In the genomic region with DNA sequence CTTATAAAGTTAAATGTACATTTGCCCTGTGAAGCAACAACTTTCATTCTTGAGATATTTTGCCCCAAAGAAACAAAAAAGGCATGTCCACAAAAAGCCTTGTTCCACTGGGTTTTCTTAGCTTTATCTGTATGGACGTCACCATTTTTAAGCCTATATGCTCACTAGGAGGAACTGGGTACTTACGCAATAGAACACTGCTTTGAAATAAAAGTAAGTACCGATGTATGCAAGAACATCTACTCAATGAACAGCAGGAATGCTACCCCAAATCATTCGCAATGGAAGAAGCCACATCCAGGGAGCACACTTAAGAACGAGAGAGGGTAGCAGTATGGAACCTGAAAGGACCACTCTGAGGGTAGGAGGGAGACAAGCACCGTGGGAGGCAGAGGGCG, we compare ENCODE assay signal across 12 mouse cellular contexts. TPM values are rescaled to one million over a fixed set of nuclear protein-coding genes. Genes with fewer than 3 reads are reported as not detected.
DNase-seq lines count a peak whose midpoint lies in the region; ATAC-seq and TF ChIP-seq lines count a peak whose summit lies in the region.
"Had no signal": no experiment of that assay in that cellular context is flagged by ENCODE, and none has a peak within 500 bp of the region (broad histone marks: within the 10 kb centered on the region; RNA-seq: fewer than 3 reads in every experiment).

No protein-coding gene starts in this region.

- H3K27ac ChIP-seq in heart, embryonic 10.5 days = peak overlapping the region; percentile 81
- peak overlapping the region; percentile 20; the same call in 1 of the 2 replicates for H3K27ac ChIP-seq in hindbrain, postnatal 0 days
- no peak overlapping the region for H3K27ac ChIP-seq in hindbrain, embryonic 16.5 days (ENCODE audit: low read depth, low read length)
- 0 out of 2 replicates have a peak overlapping the region, but pooled peaks have one; percentile 7 for H3K27ac ChIP-seq in midbrain, embryonic 12.5 days (replicated peaks)
- H3K27ac ChIP-seq in midbrain, embryonic 13.5 days = no peak overlapping the region
- H3K27ac ChIP-seq: lung, embryonic 15.5 days; neural tube, embryonic 15.5 days had no signal

- no peak for TF ChIP-seq CTCF in hindbrain, postnatal 0 days (IDR thresholded peaks at IDR 0.05; ENCODE audit: low read depth)

- WGBS in heart, embryonic 10.5 days = 78% methylated on average over 7 of the region's 7 CpGs
- WGBS in hindbrain, postnatal 0 days = 82% methylated on average over 7 of the region's 7 CpGs
- WGBS in hindbrain, embryonic 16.5 days = 83% methylated on average over 7 of the region's 7 CpGs
- 87% methylated on average over 7 of the region's 7 CpGs for WGBS in midbrain, embryonic 12.5 days
- WGBS in midbrain, embryonic 13.5 days = 88% methylated on average over 7 of the region's 7 CpGs

- H3K36me3 ChIP-seq in heart, embryonic 10.5 days = no peaks in the 10 kb centered on the region
- H3K36me3 ChIP-seq in hindbrain, postnatal 0 days (ENCODE audit: insufficient read depth, low read length) = no peaks in the 10 kb centered on the region
- no peaks in the 10 kb centered on the region for H3K36me3 ChIP-seq in hindbrain, embryonic 16.5 days (ENCODE audit: control insufficient read depth, insufficient read depth, low read length)
- H3K36me3 ChIP-seq in midbrain, embryonic 12.5 days = no peaks in the 10 kb centered on the region
- H3K36me3 ChIP-seq in midbrain, embryonic 13.5 days = no peaks in the 10 kb centered on the region; the same call in 1 of the 2 replicates
- H3K36me3 ChIP-seq: lung, embryonic 15.5 days; neural tube, embryonic 15.5 days had no signal

- no peak overlapping the region for H3K4me2 ChIP-seq in hindbrain, postnatal 0 days (ENCODE audit: low read depth, low read length)
- no peak overlapping the region for H3K4me2 ChIP-seq in hindbrain, embryonic 16.5 days (ENCODE audit: low read length)
- no peak overlapping the region for H3K4me2 ChIP-seq in midbrain, embryonic 12.5 days (replicated peaks)
- no peak overlapping the region for H3K4me2 ChIP-seq in midbrain, embryonic 13.5 days (replicated peaks)
- H3K4me2 ChIP-seq: lung, embryonic 15.5 days; neural tube, embryonic 15.5 days had no signal

- no peaks in the 10 kb centered on the region for H3K9me3 ChIP-seq in heart, embryonic 10.5 days
- no peaks in the 10 kb centered on the region for H3K9me3 ChIP-seq in hindbrain, postnatal 0 days (ENCODE audit: low read length)
- H3K9me3 ChIP-seq in hindbrain, embryonic 16.5 days (ENCODE audit: control insufficient read depth, low read length) = no peaks in the 10 kb centered on the region
- no peaks in the 10 kb centered on the region for H3K9me3 ChIP-seq in midbrain, embryonic 12.5 days
- no peaks in the 10 kb centered on the region for H3K9me3 ChIP-seq in midbrain, embryonic 13.5 days
- H3K9me3 ChIP-seq: lung, embryonic 15.5 days; neural tube, embryonic 15.5 days had no signal

- no peaks in the 10 kb centered on the region for H3K27me3 ChIP-seq in heart, embryonic 10.5 days (ENCODE audit: insufficient read depth, poor library complexity, severe bottlenecking)
- no peaks in the 10 kb centered on the region for H3K27me3 ChIP-seq in hindbrain, postnatal 0 days (ENCODE audit: insufficient read depth, low read length)
- no peaks in the 10 kb centered on the region for H3K27me3 ChIP-seq in hindbrain, embryonic 16.5 days (replicated peaks; ENCODE audit: control insufficient read depth, insufficient read depth, low read length)
- no peaks in the 10 kb centered on the region for H3K27me3 ChIP-seq in midbrain, embryonic 12.5 days
- no peaks in the 10 kb centered on the region for H3K27me3 ChIP-seq in midbrain, embryonic 13.5 days
- H3K27me3 ChIP-seq: lung, embryonic 15.5 days; neural tube, embryonic 15.5 days had no signal

- DNase-seq in heart, embryonic 10.5 days (ENCODE audit: low spot score) = peak; percentile 59
- no peak for DNase-seq in heart, postnatal 10 days
- no peak for DNase-seq in hindbrain, postnatal 0 days (ENCODE audit: low spot score)
- DNase-seq: adrenal gland, postnatal 10 days; cerebellum, adult 9-10 months; right cerebral cortex, postnatal 4 days had no signal

- intact Hi-C loops in heart, postnatal 10 days (cut with DNase I) = loop anchor here (2.0 kb wide), 1 partner anchor 52 kb away; no protein-coding TSS in a partner anchor

- H3K9ac ChIP-seq in hindbrain, postnatal 0 days (replicated peaks; ENCODE audit: low read length) = no peak overlapping the region
- no peak overlapping the region for H3K9ac ChIP-seq in hindbrain, embryonic 16.5 days (ENCODE audit: low read depth, low read length)
- H3K9ac ChIP-seq in midbrain, embryonic 12.5 days (replicated peaks) = no peak overlapping the region
- no peak overlapping the region for H3K9ac ChIP-seq in midbrain, embryonic 13.5 days (replicated peaks)
- H3K9ac ChIP-seq: lung, embryonic 15.5 days; neural tube, embryonic 15.5 days had no signal

- ATAC-seq in hindbrain, postnatal 0 days = no peak
- no peak for ATAC-seq in hindbrain, embryonic 16.5 days
- no peak for ATAC-seq in midbrain, embryonic 12.5 days (ENCODE audit: low FRiP score, low read depth)
- no peak for ATAC-seq in midbrain, embryonic 13.5 days
- ATAC-seq in frontal cortex, adult (ENCODE audit: low TSS enrichment) = no peak

- no peak overlapping the region for H3K4me3 ChIP-seq in heart, embryonic 10.5 days
- H3K4me3 ChIP-seq in hindbrain, postnatal 0 days (ENCODE audit: low read length) = no peak overlapping the region
- H3K4me3 ChIP-seq in hindbrain, embryonic 16.5 days (ENCODE audit: low read length) = no peak overlapping the region
- H3K4me3 ChIP-seq in midbrain, embryonic 12.5 days = no peak overlapping the region
- no peak overlapping the region for H3K4me3 ChIP-seq in midbrain, embryonic 13.5 days (replicated peaks)
- H3K4me3 ChIP-seq: lung, embryonic 15.5 days; neural tube, embryonic 15.5 days had no signal

- H3K4me1 ChIP-seq in heart, embryonic 10.5 days = peaks cover 25% of the 10 kb centered on the region
- no peaks in the 10 kb centered on the region for H3K4me1 ChIP-seq in hindbrain, postnatal 0 days (ENCODE audit: insufficient read depth, low read length)
- H3K4me1 ChIP-seq in hindbrain, embryonic 16.5 days (ENCODE audit: control insufficient read depth, insufficient read depth, low read depth, low read length) = no peaks in the 10 kb centered on the region
- H3K4me1 ChIP-seq in midbrain, embryonic 12.5 days = peaks cover 14% of the 10 kb centered on the region
- peaks cover 15% of the 10 kb centered on the region for H3K4me1 ChIP-seq in midbrain, embryonic 13.5 days (replicated peaks)
- H3K4me1 ChIP-seq: lung, embryonic 15.5 days had no signal

RNA-seq across cellular contexts. Expression of a gene that starts 30.6 kb away (rescaled TPM):
- 12.8 and 13.6 TPM in 2 replicates for polyA plus RNA-seq in heart, embryonic 10.5 days (2016; fragmentation: Nextera tagmentation; extraction: Ambion mirVana)
- 10 to 100 TPM; 19.4 to 20.3 TPM for total RNA-seq in heart, postnatal 10 days (2021)
- 43.2 and 48.5 TPM in 2 replicates for total RNA-seq in hindbrain, postnatal 0 days (2014; rRNA removed)
- polyA plus RNA-seq in hindbrain, postnatal 0 days (2015; fragmentation: Nextera tagmentation; extraction: Ambion mirVana) = 22.4 and 22.6 TPM in 2 replicates
- 21.1 and 21.2 TPM in 2 replicates for polyA plus RNA-seq in hindbrain, embryonic 16.5 days (2015; fragmentation: Nextera tagmentation; extraction: Ambion mirVana)
- polyA plus RNA-seq in midbrain, embryonic 12.5 days (2016; fragmentation: Nextera tagmentation; extraction: Ambion mirVana) = 28.7 and 29.8 TPM in 2 replicates
- 33.3 and 34.4 TPM in 2 replicates for polyA plus RNA-seq in midbrain, embryonic 13.5 days (2015; fragmentation: Nextera tagmentation; extraction: Ambion mirVana)

RNA-seq across cellular contexts. Expression of a gene that starts 32.7 kb away (rescaled TPM):
- 19.0 and 27.1 TPM in 2 replicates for polyA plus RNA-seq in heart, embryonic 10.5 days (2016; fragmentation: Nextera tagmentation; extraction: Ambion mirVana)
- total RNA-seq in heart, postnatal 10 days (2021) = 10 to 100 TPM; 29.4 to 32.9 TPM
- 4.3 and 5.3 TPM in 2 replicates for total RNA-seq in hindbrain, postnatal 0 days (2014; rRNA removed)
- polyA plus RNA-seq in hindbrain, postnatal 0 days (2015; fragmentation: Nextera tagmentation; extraction: Ambion mirVana) = 6.2 and 8.2 TPM in 2 replicates
- polyA plus RNA-seq in hindbrain, embryonic 16.5 days (2015; fragmentation: Nextera tagmentation; extraction: Ambion mirVana) = 7.6 and 9.9 TPM in 2 replicates
- 26.6 and 28.8 TPM in 2 replicates for polyA plus RNA-seq in midbrain, embryonic 12.5 days (2016; fragmentation: Nextera tagmentation; extraction: Ambion mirVana)
- 13.3 and 16.6 TPM in 2 replicates for polyA plus RNA-seq in midbrain, embryonic 13.5 days (2015; fragmentation: Nextera tagmentation; extraction: Ambion mirVana)

Comparison
In these comparisons a context has a peak if more than half of its experiments do, and no peak if none do; other contexts are left out.
1. H3K27ac ChIP-seq: peak in heart, embryonic 10.5 days (single experiment), hindbrain, postnatal 0 days (single experiment) and midbrain, embryonic 12.5 days (single experiment); none in hindbrain, embryonic 16.5 days (single experiment) and midbrain, embryonic 13.5 days (single experiment).